Mouse (Mus musculus): Measurements from ENCODE around the gene Sp9. TPM values are rescaled to one million over a fixed set of nuclear protein-coding genes. Genes with fewer than 3 reads are reported as not detected.

The Sp9 gene
- total RNA-seq, 2 experiments from 2014 or later = 3.6 to 4.1 TPM

DNA sequence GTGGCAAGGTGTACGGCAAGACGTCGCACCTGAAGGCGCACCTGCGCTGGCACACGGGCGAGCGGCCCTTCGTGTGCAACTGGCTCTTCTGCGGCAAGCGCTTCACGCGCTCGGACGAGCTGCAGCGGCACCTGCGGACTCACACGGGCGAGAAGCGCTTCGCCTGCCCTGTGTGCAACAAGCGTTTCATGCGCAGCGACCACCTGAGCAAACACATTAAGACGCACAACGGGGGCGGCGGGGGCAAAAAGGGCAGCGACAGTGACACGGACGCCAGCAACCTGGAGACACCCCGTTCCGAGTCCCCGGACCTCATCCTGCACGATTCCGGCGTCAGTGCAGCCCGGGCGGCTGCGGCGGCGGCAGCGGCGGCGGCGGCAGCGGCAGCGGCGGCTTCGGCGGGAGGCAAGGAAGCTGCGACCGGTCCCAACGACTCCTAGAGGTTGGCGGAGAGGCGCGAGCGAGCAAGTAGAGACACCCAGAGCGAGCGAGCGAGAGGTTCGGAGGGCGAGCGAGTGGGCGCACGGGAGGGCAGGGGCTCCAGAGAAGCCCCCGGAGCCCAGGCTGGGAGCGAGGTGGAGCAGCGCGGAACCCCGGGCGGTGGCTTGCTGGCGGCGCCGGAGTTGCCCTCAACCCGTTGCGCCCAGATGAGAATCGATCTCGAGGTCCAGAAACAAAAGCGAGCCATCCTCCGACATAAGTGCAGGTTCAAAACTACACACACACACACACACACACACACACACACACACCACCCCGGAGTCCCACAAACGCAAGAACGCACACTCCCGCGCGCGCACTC is 2.6 kb downstream of the Sp9 start:
- DNase-seq = no peak

- DNase-seq = no peak
These were observed 3.7 kb downstream of the Sp9 start for GRCm38 (mm10) chr2:73275261-73276040.

DNA sequence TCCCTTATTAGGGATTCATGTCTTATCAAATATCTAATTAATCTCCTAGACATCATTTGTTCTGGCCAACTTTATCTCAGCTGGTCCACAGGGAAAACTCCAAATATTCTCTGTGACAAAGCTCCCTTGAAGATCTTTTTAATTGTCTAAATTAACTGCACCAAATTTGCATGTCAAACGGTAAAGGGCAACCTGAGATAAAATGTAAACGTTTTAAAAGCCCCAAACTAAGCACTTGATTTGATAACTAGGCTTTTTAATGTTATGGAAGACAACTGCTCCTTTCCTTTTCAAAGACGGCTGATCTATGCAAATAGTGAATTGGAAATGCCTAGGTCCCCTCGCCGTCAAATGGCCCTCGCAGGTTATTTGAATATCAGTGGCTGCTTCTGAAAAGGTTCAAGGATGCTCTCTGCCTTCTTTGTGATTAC is 4.4 kb downstream of the Sp9 start:
- DNase-seq = no peak

- DNase-seq = no peak
These were observed 5.4 kb downstream of the Sp9 start for GRCm38 (mm10) chr2:73277021-73277708.

DNA sequence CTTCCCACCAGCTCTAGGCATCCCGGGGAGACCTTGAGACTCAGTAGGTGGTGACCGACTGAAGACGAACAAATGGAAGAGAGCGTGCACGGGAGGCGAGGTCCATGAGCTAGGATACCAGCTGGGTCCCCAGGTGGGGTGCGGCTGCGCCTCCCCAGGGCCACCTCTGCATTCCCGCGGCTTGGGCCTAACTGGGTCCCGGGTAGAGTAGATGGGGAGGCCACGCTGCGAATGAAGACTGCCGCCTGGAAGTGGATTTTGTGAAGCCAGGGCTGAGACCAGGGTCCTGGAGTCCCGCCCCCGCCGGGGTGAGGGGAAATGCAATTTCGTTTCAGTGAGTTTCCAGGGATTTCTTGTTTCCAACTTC is 6.0 kb downstream of the Sp9 start:
- DNase-seq = peak in 1 of 2 experiments; percentile 26

DNA sequence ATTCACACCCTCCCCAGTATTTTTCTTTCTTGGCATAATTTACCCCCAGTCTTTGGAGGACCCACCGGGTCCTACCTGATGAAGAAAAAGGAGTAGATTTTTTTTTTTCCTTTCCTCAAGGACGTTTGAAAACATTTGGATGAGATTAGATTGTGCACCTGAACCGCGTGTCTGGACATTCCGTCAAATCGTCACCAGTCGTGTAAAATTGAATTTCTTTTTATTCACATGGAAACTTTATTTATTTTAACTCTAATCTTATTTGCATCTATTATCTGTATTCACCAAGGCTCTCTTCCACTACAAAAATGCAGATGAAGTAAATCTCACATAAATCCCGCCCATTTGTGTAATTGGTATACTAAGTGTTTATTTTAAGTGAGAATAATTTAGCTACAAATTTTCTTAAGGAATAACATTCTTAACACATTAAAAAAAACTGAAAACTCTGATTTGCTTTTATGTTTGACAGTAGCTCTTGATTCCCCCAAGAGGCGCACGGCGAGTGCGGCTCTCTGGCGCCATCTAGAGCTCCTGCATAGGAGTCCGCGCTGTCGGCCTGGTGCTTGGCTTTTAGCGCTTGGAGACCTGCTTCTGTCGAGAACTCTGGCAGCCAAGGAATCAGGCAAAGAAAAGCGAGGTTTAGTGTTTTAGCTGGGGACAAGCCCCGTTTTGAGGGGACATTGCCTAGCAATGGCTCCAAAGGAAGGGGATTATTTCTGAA is 6.6 kb downstream of the Sp9 start:
- DNase-seq = peak; percentile 84

GRCm38 (mm10) chr2:73278869-73279268 is 7.1 kb downstream of the Sp9 start:
- no peak for DNase-seq

DNA sequence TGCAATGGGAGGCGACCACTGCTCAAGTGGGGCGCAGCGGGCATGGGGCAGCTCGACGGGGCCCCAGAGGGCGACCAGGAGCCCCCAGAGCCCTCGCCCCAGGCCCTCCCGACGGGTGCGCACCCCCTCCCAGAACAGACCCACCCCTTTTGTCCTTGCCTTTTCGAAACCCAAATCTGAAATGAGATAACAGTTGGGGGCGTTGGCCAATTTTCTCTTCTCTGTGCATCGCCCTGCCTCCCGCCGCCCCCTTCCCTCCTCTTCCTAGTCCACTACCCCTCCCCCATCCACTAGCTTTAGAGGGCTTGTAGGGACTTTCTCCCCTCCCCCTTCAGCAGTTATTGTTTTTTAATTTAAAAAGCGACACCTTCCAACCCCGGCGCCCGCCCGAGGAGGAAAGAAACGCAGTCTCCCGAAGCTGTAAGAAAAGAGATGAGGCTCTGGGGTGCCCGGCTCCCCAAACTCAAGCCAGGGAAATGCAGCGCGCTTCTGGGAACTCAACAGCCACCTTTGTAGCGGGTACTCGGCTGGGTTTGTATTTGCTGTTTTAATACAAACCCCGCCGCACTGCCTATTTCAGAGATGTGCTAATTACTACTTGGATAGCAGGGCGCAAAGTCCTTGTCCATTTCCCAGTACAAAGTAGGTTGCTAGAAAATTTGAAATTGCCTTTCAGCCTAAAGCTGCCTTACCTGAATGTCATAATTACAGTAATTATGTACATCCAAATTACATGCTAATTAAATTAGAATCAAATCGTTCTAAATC is 7.7 kb downstream of the Sp9 start:
- DNase-seq = no peak

- no peak for DNase-seq
These were observed 8.8 kb downstream of the Sp9 start for GRCm38 (mm10) chr2:73280356-73281047.

DNA sequence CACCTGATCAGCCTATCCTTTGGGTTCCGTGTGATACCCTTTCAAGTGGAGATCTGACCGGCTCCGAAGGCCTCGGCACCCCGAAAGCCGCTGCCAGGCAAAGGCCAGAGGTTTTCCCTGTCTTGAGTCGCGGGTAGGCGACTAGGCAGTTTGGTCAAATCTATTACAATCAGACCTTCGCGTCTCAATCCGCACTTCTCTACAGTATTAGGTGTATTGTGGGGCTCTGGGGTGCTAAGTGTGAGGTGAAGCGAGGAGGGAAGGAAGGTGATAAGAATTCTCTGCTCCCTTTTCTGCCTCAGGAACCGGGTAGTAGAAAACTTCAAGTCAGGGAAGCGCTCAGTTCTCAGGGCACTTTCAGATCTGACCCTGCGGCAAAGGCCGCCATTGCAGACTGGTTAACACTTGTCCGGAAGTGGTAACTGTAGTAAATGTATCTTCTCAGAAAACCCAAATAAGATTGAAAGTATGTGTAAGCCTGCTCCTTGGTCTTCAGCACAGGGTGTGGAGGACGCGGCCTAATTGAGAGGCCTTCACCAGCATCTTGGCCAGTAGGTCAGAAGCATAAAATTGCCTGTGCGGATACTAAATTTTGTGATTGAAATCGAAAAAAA is 9.4 kb downstream of the Sp9 start:
- no peak for DNase-seq

DNA sequence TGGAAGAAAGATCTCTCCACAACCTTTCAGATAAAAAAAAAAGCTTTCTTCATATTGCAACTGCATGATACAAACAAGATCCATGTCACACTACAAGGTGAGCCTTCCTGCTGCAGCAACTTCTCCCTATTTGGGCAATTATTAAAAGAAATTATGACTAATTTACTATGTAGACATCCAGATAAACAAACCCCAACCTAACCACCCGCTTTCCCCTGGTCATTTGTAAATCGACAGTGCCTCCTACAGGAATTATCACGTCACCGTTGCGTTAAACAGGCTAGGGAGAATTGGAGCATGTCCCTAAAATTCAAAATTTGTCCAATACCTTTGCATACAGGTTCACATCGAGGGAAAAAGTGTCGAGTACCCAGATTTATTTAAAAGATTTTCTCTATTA is 10.0 kb downstream of the Sp9 start:
- no peak for DNase-seq

GRCm38 (mm10) chr2:73285630-73286029 is 13.9 kb downstream of the Sp9 start:
- no peak for DNase-seq

DNA sequence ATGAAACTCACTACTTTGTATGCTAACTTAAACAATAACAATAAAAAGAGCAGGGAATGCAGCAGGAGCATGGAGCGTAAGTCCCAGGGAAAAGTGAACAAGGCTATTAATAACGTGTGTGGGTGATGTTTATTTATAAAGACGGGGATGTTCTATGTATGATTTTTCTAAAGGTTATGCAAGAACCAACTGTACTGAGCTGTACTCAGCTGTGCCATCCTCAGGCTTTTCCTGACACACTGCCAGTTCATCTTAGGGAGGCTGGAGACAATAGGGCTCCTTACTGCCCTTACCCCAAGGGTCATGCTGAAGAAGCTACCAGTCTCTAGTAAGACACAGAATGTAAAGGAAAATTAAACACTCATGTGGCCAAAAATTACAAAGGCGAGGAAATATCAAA is 19.4 kb downstream of the Sp9 start:
- no peak for DNase-seq

GRCm38 (mm10) chr2:73295023-73295422 is 23.3 kb downstream of the Sp9 start:
- DNase-seq = no peak

DNA sequence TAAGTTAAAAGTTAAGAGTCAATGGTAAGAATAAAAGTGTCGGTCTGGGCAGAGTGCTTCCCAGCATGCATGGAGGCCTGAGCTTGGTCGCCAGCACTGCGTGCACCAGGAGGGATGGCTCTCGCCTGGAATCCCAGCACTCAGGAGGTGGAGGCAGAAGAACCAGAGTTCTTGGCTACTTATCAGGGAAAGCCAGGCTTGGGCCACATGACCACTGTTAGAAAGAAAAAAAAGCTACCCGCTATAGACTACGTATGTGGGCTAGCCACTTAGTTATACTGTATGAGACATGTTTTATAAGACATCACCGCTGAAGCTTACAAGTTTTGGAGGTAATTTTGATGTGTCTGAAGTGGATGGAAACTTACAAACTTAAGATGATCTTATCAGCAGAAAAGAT is 26.4 kb downstream of the Sp9 start:
- DNase-seq = no peak

DNA sequence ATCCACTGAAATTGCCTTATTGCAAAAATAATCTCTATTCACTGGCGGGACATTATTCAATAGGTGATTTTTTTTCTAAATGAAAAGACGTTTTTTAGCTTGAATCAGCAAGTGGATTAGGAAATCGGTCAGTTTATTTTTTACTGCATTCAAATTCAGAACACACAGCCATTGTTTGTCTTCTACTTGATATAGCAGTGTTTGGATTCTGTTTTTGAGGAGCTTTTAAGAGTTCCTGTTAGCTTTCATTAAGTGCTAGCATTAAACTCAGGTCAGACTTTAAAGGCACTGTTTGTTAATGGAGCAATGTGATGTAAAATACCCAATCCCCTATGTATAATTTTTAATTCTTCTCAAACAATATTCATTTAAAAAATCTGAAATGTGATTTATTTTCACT is 27.1 kb downstream of the Sp9 start:
- DNase-seq = no peak

DNA sequence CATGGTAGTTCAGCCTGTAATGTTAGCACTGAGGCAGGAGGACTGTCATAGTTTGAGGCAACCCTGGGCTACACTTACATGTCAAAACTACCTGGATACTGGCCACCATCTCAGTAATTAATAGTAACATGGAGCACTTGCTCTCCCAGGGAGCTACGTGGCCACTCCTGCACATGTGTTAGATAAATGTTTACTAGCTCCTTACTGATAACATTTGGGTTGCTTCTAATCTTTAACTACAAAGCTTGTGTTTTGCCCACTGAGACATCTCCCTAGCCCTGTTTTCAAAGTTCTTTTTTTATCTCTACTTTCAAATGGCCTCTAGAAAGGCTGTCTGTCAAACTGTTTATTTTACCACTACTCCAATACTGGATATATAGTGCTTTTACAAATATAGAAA is 30.3 kb downstream of the Sp9 start:
- DNase-seq = no peak

GRCm38 (mm10) chr2:73302722-73303121 is 31.0 kb downstream of the Sp9 start:
- DNase-seq = no peak

GRCm38 (mm10) chr2:73304506-73304905 is 32.8 kb downstream of the Sp9 start:
- no peak for DNase-seq

DNA sequence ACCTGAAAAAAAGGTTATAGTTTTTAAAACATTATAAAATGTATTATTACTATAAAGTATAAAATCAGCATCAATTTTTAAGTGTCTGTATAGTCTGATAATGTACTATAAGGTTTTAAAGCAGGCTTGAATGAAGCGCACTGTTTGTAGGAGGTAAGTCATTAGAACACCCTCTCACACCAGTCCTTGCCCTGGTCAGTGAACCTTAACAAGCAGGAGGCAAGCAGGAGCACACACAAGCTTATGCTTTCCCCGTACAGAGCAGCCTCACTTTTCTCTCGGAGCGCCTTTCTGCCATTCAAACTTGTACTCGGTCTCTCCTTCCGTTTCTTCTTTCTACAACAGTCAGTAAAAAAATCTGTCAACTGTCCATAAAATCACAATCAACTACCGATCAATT is 34.3 kb downstream of the Sp9 start:
- no peak for DNase-seq

Measured in layer of hippocampus, postnatal 36 days (tissue).